Mouse (Mus musculus) hematopoietic stem cell, adult 5-6 weeks (primary cell): ENCODE results near the gene Serpine3. TPM values are rescaled to one million over a fixed set of nuclear protein-coding genes. Genes with fewer than 3 reads are reported as not detected.
"Not testable (repeated sequence)": the region's sequence is repeated elsewhere in the genome, so short reads cannot be mapped to it uniquely, and the experiment has no call there.

Source experiments
- ATAC-seq, 2 experiments: fragments of 125-278 bp in 1 of 2; replicated peaks in 1 of 2; 2 replicates each; pipeline ENCODE4 v1.8.0; 2016 to 2017; ENCODE audit warnings: inconsistent platforms in 2 of 2, mild to moderate bottlenecking in 2 of 2, moderate number of reproducible peaks in 2 of 2, low read depth in 1 of 2, moderate TSS enrichment in 1 of 2; ENCODE audit not compliant: low FRiP score in 2 of 2, poor library complexity in 2 of 2, severe bottlenecking in 2 of 2, insufficient read depth in 1 of 2, low TSS enrichment in 1 of 2
- total RNA-seq: library from RNA; stranded (forward); fragments of 172-1452, 232-1000 nt; gene quantifications from 2 replicates; pipeline ENCODE4 v1.2.3, GENCODE M21; 2017

Serpine3 gene
- total RNA-seq = not detected in 2 replicates

- ATAC-seq = no peak
These were observed at the start of gene Serpine3 for GRCm38 (mm10) chr14:62663367-62663766. Gene Serpine3, plus strand, starts transcription at chr14:62663667.

- ATAC-seq = no peak
These were observed 41.1 kb upstream of the Serpine3 start for GRCm38 (mm10) chr14:62622393-62622792.

GRCm38 (mm10) chr14:62627951-62628350 is 35.5 kb upstream of the Serpine3 start:
- ATAC-seq = no peak

GRCm38 (mm10) chr14:62637436-62638344 is 25.8 kb upstream of the Serpine3 start:
- ATAC-seq = no peak

- no peak for ATAC-seq
These were observed 25.1 kb upstream of the Serpine3 start for GRCm38 (mm10) chr14:62638345-62638702.

- ATAC-seq = peak in 1 of 2 experiments; percentile 25; a peak in 1 of 4 replicates
These were observed 24.4 kb upstream of the Serpine3 start for GRCm38 (mm10) chr14:62639111-62639510.

- ATAC-seq = no peak
These were observed 23.9 kb upstream of the Serpine3 start for GRCm38 (mm10) chr14:62639551-62639950.

GRCm38 (mm10) chr14:62640396-62640795 is 23.1 kb upstream of the Serpine3 start:
- no peak for ATAC-seq

GRCm38 (mm10) chr14:62642368-62642767 is 21.1 kb upstream of the Serpine3 start:
- ATAC-seq = not testable (repeated sequence)

- no peak for ATAC-seq
These were observed 15.1 kb upstream of the Serpine3 start for GRCm38 (mm10) chr14:62648405-62648804.

GRCm38 (mm10) chr14:62650376-62650775 is 13.1 kb upstream of the Serpine3 start:
- ATAC-seq = no peak

- no peak for ATAC-seq
These were observed 11.7 kb upstream of the Serpine3 start for GRCm38 (mm10) chr14:62651771-62652170.

GRCm38 (mm10) chr14:62655996-62656395 is 7.5 kb upstream of the Serpine3 start:
- no peak for ATAC-seq

- no peak for ATAC-seq
These were observed 6.0 kb upstream of the Serpine3 start for GRCm38 (mm10) chr14:62657469-62657868.

- ATAC-seq = no peak
These were observed 1.1 kb upstream of the Serpine3 start for GRCm38 (mm10) chr14:62662381-62662780.

GRCm38 (mm10) chr14:62664976-62665673 is 1.7 kb downstream of the Serpine3 start:
- peak; percentile 82 to 84 for ATAC-seq

GRCm38 (mm10) chr14:62673646-62674045 is 10.2 kb downstream of the Serpine3 start:
- no peak for ATAC-seq

- ATAC-seq = no peak
These were observed 54.7 kb downstream of the Serpine3 start for GRCm38 (mm10) chr14:62718161-62718560.
